Mouse (Mus musculus): ENCODE data around the gene Nt5c2.

Gene Nt5c2

DNA sequence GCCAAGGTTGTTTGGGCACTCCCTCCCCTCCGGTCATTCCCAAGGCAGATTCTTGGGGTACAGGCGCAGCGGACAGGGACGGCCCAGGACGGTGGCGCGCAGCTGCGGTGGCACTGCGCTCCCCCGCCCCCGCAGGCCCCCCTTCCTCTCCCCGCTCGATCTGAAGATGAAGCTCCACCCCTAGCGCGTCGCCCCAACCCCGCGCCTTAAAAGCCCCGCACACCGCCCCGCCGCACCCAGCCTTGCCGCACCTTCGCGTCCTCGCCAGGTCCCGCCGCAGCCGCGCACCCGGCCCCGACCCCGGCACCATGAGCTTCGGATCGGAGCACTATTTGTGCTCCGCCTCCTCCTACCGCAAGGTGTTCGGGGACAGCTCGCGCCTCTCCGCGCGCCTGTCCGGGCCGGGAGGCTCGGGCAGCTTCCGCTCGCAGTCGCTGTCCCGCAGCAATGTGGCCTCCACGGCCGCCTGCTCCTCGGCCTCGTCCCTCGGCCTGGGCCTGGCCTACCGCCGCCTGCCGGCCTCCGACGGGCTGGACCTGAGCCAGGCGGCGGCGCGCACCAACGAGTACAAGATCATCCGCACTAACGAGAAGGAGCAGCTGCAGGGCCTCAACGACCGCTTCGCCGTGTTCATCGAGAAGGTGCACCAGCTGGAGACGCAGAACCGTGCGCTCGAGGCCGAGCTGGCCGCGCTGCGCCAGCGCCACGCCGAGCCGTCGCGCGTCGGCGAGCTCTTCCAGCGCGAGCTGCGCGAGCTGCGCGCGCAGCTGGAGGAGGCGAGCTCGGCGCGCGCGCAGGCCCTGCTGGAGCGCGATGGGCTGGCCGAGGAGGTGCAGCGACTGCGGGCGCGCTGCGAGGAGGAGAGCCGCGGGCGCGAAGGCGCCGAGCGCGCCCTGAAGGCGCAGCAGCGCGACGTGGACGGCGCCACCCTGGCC is at the start of gene Nt5c2, which contains the start of gene Ina:
Gene Nt5c2, minus strand, starts transcription at position 707 of the 935 bp plus-strand sequence.
Gene Ina, plus strand, starts transcription at position 252 of the 935 bp plus-strand sequence.
- DNase-seq = no peak

- no peak for DNase-seq
Observed at GRCm38 (mm10) chr19:47057684-47058083, 42.7 kb upstream of the Nt5c2 start.

GRCm38 (mm10) chr19:47053471-47053870 is 38.5 kb upstream of the Nt5c2 start:
- DNase-seq = no peak

GRCm38 (mm10) chr19:47052927-47053326 is 38.0 kb upstream of the Nt5c2 start:
- DNase-seq = no peak

- DNase-seq = peak; percentile 97
Observed at GRCm38 (mm10) chr19:47050271-47051032, 35.5 kb upstream of the Nt5c2 start, which contains the start of gene Pcgf6. TSS of gene Pcgf6 (minus strand) at chr19:47050906.

GRCm38 (mm10) chr19:47049840-47050239 is 34.9 kb upstream of the Nt5c2 start:
- peak; percentile 79 for DNase-seq

- peak; percentile 69 for DNase-seq
Observed at GRCm38 (mm10) chr19:47049061-47049460, 34.1 kb upstream of the Nt5c2 start.

- peak; percentile 66 for DNase-seq
Observed at GRCm38 (mm10) chr19:47047236-47047833, 32.4 kb upstream of the Nt5c2 start.

DNA sequence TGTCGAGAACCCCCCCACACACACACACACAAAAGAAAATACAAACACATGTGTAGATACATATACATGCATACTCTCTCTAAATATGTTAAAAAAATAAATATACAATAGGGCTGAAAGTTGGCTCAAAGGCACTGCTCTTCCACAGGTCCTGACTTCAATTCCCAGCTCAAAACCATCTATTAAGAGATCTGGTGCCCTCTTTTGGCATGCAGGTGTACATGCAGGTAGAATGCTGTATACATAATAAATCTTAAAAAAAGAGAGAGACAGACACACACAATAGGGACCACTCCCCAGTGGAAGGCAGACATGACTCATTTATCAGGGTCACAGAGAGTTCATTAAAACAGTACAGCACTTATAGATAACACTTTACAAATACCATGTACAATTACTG is 31.4 kb upstream of the Nt5c2 start:
- DNase-seq = peak; percentile 9

DNA sequence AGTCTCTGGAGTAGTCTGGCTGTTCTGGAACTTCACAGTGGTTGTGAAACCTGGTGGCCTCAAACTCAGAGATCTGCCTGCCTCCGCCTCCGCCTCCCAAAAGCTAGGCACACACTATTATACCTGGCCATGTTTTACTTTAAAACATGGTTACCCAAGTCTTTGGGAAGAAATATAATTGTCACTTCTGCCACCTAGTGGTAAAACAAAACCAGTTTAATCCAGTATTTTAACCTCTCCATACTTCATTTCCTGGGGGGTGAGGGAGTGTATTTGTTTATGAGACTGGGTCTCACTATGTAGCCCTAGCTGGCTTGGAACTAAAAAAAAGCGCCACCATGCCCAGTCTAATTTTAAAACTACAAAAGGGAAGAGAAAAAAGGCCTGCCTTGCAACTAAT is 28.7 kb upstream of the Nt5c2 start:
- peak; percentile 30 for DNase-seq

- DNase-seq = no peak
Observed at GRCm38 (mm10) chr19:47040720-47041473, 25.9 kb upstream of the Nt5c2 start.

DNA sequence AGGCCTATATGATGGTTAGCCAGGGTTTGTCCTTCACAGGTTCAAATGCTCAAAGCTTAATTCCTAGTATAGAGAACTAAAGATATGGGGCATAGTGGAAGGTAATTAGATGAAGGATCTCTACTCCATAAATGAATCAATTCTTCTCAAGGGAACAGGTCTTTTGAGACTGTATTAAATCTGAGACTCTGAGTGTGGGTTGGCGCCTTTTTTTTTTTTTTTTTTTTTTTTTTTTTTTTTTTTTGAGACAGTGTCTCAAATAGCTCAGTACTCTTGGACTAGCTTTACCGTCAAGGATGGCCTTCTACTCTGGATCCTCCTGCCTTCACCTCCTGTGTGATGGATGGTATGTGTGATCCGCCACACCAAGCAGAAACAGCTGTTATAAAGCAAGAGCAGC is 21.6 kb upstream of the Nt5c2 start:
- no peak for DNase-seq

GRCm38 (mm10) chr19:47034916-47035315 is 20.0 kb upstream of the Nt5c2 start:
- no peak for DNase-seq

DNA sequence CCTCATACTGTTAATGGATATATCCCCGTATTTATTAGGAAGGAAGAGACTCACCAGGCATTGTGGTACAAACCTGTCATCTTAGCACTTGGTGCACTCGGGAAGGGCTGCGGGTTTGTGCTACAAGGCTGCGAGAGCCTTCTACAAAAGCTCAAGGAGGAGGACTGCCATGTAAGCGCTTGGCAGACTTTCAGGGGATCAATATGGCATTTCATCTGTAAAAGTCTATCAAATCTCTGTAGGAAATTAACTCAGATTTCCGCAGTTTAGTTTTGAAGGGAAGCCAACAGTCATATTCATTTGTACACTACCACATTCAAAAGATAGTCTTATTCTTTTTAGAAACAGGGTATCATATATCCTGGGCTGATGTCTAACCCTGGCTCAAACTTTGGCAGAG is 16.8 kb upstream of the Nt5c2 start:
- no peak for DNase-seq

- DNase-seq = no peak
Observed at GRCm38 (mm10) chr19:47029796-47030195, 14.8 kb upstream of the Nt5c2 start.

DNA sequence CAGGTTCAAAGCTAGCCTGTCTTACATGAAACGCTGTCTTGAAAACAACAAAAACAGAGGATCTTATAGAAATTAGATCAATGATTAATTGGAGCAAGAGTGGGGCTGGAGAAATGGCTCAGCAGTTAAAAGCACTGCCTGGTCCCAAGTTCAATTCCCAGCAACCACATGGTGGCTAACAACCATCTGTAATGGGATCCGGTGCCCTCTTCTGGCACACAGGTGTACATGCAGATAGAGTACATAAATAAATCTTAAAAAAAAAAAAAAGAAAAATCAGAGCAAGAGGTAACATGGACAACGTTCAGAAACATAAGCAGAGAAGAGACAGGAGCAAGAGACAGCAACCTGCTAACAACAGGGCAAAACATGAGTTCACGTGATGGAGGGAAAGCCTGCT is 11.6 kb upstream of the Nt5c2 start:
- no peak for DNase-seq

- DNase-seq = no peak
Observed at GRCm38 (mm10) chr19:47024954-47025353, 10.0 kb upstream of the Nt5c2 start.

- no peak for DNase-seq
Observed at GRCm38 (mm10) chr19:47023546-47023945, 8.6 kb upstream of the Nt5c2 start.

- DNase-seq = no peak
Observed at GRCm38 (mm10) chr19:47022709-47023108, 7.8 kb upstream of the Nt5c2 start.

- DNase-seq = no peak
Observed at GRCm38 (mm10) chr19:47019326-47019725, 4.4 kb upstream of the Nt5c2 start.

- no peak for DNase-seq
Observed at GRCm38 (mm10) chr19:47018330-47018729, 3.4 kb upstream of the Nt5c2 start.

- no peak for DNase-seq
Observed at GRCm38 (mm10) chr19:47017831-47018230, 2.9 kb upstream of the Nt5c2 start.

GRCm38 (mm10) chr19:47016487-47016886 is 1.5 kb upstream of the Nt5c2 start:
- DNase-seq = no peak
